Mouse (Mus musculus) embryonic facial prominence, embryonic 13.5 days (tissue): ENCODE data around the gene Rragc. TPM values are rescaled to one million over a fixed set of nuclear protein-coding genes. Genes with fewer than 3 reads are reported as not detected.

ENCODE experiments used
- polyA plus RNA-seq: library from polyadenylated mRNA; unstranded; fragments of >200 nt; fragmentation: Nextera tagmentation; extraction: Ambion mirVana; gene quantifications from 2 replicates; pipeline ENCODE4 v1.2.1, GENCODE M21; 2015

Gene Rragc
- polyA plus RNA-seq, 1 experiment from 2014 or later, result 60.0 TPM

Other genes with a start within 250 kb of the Rragc start
- gene Macf1, start 233.1 kb upstream of the Rragc start, polyA plus RNA-seq, result 46.3 and 47.0 TPM in 2 replicates
- 324 and 340 TPM in 2 replicates for gene Ndufs5, start 199.2 kb upstream of the Rragc start, polyA plus RNA-seq
- 53.4 and 54.0 TPM in 2 replicates for gene Akirin1, start 167.1 kb upstream of the Rragc start, polyA plus RNA-seq
- 3.1 and 3.7 TPM in 2 replicates for gene Rhbdl2, start 129.6 kb upstream of the Rragc start, polyA plus RNA-seq
- gene 4933427I04Rik, start 57.8 kb upstream of the Rragc start, polyA plus RNA-seq, result 0.13 TPM in 1 of 2 replicates, not detected in the other
- 65.9 and 68.9 TPM in 2 replicates for gene Mycbp, start 12.6 kb upstream of the Rragc start, polyA plus RNA-seq
- gene 4930535I16Rik, start 576 bp downstream of the Rragc start, polyA plus RNA-seq, result not detected in 2 replicates